Mouse (Mus musculus) macrophage (primary cell): ENCODE measurements around the gene Denr. TPM values are rescaled to one million over a fixed set of nuclear protein-coding genes. Genes with fewer than 3 reads are reported as not detected.

Experiments
- H3K27ac ChIP-seq: fragments of 350-480 bp; formaldehyde crosslinking; 2 replicates; pipeline ENCODE4 v1.9.0; 2021
- H3K36me3 ChIP-seq: fragments of 350-480 bp; formaldehyde crosslinking; 2 replicates; pipeline ENCODE4 v1.9.0; 2021; ENCODE audit errors: inconsistent target
- H3K4me3 ChIP-seq: fragments of 350-480 bp; formaldehyde crosslinking; 2 replicates; pipeline ENCODE4 v1.9.0; 2021; ENCODE audit errors: inconsistent target
- H3K79me2 ChIP-seq: fragments of 350-480 bp; formaldehyde crosslinking; 2 replicates; pipeline ENCODE4 v1.9.0; 2021; ENCODE audit errors: inconsistent target
- WGBS: methylation state at CpG from one replicate; pipeline ENCODE4 v1.1.7; 2026; ENCODE audit warnings: inconsistent platforms; ENCODE audit not compliant: missing documents; 5-methylcytosine and 5-hydroxymethylcytosine counted together
- polyA plus RNA-seq: library from polyadenylated mRNA; stranded (reverse); fragments of 250-400 nt; gene quantifications from 3 replicates; pipeline ENCODE4 v1.2.4, GENCODE M21; 2018; ENCODE audit warnings: inconsistent platforms

Denr gene
- polyA plus RNA-seq, 1 experiment from 2014 or later = 151 TPM

DNA sequence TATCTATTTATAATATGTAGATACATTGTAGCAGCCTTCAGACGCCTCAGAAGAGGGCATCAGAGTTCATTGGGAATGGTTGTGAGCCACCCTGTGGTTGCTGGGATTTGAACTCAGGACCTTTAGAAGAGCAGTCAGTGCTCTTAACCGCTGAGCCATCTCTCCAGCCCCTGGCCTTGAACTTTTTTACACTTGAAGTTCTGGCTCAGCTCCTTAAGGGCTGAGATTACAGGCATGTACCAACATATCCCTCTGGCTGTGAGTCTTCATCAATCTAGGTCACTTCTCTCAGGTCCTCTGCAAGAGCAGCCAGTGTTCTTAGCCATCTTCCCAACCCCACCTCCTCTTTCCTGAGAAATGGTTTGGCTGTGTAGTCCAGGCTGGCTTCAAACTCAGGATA lies 16.7 kb upstream of the Denr start:
- WGBS = 100% methylated on average over 2 of the region's 2 CpGs
- no peaks in the 10 kb centered on the region for H3K79me2 ChIP-seq
- no peak overlapping the region for H3K4me3 ChIP-seq
- H3K36me3 ChIP-seq = no peaks in the 10 kb centered on the region
- H3K27ac ChIP-seq = no peak overlapping the region

DNA sequence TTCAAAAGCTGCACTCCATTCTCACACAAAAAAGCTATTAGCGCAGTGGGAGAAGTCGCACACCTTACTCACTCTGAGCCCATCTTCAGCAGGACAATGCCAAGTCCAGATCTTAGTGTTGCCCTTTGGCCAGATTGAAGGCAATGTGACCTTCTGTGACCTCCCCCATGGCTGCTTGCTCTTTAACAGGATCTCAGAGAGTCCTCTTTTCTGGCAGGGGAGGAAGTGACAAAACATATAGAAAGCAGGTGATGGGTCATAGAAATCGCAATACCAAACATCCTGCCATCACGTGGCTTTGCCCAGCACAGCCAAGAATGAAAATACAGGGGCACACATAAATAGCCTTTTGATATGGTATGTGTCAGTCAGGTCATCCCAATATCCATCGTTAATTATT lies 16.0 kb upstream of the Denr start:
- 77% methylated on average over 5 of the region's 5 CpGs for WGBS
- H3K4me3 ChIP-seq = no peak overlapping the region
- H3K36me3 ChIP-seq = no peaks in the 10 kb centered on the region
- H3K79me2 ChIP-seq = no peaks in the 10 kb centered on the region
- H3K27ac ChIP-seq = no peak overlapping the region

DNA sequence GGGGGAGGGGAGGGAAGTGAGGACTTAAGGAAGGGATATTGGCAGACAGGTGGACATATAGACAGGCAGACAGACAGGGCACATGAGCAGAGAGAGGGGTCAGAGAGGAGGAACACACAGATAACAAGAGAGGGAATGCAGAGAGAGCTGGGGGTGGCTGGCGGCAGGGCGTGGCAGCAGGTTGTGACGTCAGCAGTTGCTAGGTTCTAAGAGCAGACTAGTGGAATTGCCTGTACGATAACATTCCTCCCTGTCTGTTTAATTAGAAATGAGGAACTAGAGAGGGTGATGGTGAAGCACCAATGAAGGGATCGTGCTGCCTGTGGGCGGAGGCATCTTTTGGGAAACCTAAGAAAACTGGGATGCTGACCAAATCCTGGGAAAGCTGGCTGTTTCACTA lies 15.3 kb upstream of the Denr start:
- H3K4me3 ChIP-seq = no peak overlapping the region
- no peaks in the 10 kb centered on the region for H3K79me2 ChIP-seq
- WGBS = 9% methylated on average over 4 of the region's 6 CpGs
- H3K36me3 ChIP-seq = no peaks in the 10 kb centered on the region
- H3K27ac ChIP-seq = no peak overlapping the region

DNA sequence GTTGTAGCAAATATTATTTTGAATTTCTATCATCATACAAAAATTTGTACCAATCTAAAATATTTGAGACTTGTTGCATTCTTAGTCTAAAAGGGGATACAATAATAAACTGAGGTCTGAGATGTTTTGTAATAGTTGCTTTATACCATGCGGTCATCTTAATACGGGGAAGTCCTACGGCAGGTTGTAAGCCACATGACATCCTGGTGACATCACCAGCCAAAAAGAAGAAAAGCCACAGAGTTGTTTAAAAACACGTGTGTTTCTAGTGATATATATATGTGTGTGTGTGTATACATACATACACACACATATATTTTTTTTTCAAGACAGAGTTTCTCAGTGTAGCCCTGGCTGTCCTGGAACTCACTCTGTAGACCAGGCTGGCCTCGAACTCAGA lies 13.5 kb upstream of the Denr start:
- 23% methylated on average over 5 of the region's 5 CpGs for WGBS
- no peaks in the 10 kb centered on the region for H3K36me3 ChIP-seq
- H3K4me3 ChIP-seq = no peak overlapping the region
- no peaks in the 10 kb centered on the region for H3K79me2 ChIP-seq
- H3K27ac ChIP-seq = no peak overlapping the region

DNA sequence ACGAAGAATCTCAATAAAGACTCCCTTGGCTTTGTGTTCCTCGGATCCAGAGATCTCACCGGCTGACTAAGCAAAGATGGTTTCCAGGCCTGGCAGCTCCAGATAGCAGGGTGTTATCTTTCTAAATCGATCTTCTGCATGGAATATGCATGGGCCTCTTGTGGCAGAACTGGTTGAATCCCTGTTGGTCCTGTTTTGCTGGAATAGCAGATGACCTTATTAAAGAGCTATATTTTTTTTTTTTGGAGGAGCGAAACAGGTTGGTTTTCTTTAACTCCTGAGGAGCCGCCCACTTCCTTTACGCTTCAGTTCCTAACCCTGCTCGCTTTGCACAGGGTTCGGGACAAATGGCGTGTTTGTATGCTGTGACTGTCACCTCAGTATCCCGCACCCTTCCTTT lies 10.6 kb upstream of the Denr start:
- 95% methylated on average over 11 of the region's 11 CpGs for WGBS
- Histone ChIP-seq H3K27ac (peak overlapping the region; percentile 77), H3K79me2 (no peaks in the 10 kb centered on the region), H3K36me3 (no peaks in the 10 kb centered on the region), H3K4me3 (no peak overlapping the region)

DNA sequence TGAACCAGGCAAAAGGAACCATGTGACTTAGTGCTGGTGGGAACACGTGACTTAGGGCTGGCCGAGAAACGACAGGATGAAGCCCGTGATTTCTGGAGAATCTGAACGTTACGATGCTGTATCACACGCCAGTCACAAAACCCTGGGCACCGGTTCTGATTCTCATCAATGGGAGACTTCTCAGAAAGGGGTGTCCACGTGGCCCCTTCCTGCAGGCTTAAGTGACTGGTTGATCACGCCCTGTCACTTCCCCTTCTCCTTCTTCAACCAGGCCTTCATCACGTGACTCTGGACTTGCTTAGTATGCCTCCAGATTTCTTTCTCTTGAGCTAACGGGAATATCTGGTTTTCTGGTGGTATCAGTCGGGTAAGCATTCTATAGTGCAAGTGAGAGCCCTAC lies 9.6 kb upstream of the Denr start:
- Histone ChIP-seq H3K79me2 (no peaks in the 10 kb centered on the region), H3K36me3 (no peaks in the 10 kb centered on the region), H3K4me3 (no peak overlapping the region), H3K27ac (peak overlapping the region; percentile 77)
- WGBS = 9% methylated on average over 13 of the region's 13 CpGs

DNA sequence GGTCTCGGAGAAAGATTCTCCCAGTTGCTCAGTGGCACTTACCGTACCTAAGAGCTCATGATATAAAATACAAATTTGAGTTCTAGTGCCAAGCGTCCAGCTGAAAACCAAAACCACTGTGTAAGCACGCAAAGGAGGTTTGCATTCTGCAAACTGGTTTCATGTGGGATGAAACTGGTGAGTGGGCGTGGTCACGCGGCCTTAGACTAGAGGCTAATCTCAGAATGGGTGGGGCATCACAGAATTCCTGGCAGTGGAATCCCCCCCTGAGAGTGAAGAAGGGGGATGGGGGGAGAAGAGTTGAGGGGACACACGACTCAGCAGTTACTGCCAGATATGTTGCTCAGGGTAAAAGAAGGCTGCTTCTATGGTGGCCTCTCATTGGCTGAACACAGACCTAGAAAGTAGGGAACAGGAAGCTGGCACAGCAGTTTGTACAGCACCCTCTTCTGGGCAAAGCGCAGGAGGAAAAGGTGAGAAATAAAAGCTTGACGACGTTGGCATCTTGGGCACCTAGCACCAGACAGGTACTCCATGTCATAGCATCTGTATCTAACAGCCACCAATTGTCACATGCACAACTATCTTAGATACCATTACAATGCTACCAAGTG lies 2.8 kb upstream of the Denr start:
- WGBS = 80% methylated on average over 10 of the region's 11 CpGs
- Histone ChIP-seq H3K36me3 (no peaks in the 10 kb centered on the region), H3K4me3 (no peak overlapping the region), H3K79me2 (peaks cover 19% of the 10 kb centered on the region), H3K27ac (no peak overlapping the region)

DNA sequence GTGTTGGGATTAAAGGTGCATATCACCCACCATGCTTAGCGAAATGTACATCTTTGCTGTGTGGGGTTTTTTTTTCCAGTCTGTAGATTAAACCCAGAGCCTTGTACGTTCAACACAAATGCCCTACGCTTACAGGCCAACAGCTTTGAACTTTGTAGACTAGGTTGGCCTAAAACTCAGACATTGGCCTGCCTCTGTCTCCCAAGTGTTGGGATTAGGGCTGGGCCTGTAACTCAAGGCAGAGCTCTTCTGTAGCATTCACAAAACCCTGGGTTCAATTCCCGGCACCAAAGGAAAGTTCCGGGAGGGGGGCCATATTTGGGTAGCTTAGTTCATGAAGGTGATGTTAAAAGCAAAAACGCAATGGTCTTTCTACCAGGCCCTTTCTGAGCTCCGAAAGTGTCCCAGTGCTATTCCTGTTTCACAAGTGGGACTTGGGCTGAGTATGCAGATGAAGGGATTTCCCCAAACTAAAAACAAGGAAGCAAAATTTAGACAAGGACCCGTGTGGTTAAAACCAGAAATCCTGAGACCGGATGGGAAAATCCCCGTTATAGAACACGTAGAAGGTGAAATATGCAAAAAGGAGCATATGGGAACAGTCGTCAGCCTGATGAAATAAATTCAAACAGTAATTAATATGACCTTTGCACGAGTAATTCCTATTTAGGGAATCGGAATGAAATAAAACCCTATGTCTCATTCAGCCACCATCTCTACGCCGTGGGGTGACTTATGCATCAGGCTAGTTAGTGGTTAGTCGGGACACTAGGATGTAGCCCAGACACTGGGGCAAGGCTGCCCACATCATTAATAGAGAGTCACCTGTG lies 614 bp upstream of the Denr start:
- peak overlapping the region; percentile 29 for H3K4me3 ChIP-seq
- whole genome bisulfite sequencing = 29% methylated on average over 17 of the region's 17 CpGs
- peak overlapping the region; percentile 54 for H3K27ac ChIP-seq

DNA sequence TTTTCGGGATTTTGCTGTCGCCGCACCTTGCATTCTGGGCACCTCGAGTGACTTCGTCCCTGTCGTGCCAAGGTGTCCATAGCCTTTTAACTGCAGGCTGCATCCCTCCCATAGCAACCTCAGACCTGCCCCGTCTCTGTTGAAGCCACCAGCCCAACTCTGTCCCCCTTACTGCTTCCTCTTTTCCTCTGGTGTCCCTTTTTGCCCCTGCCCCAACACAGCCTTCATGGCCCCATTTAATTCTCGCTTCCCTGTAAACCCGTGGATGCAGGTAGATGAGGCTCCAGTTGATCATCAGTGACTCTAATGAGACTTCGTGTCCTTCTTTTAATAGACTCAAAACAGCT lies 629 bp downstream of the Denr start:
- H3K79me2 ChIP-seq = peaks cover 53% of the 10 kb centered on the region
- WGBS = 1% methylated on average over 10 of the region's 10 CpGs
- peak overlapping the region; percentile 90 for H3K4me3 ChIP-seq
- 0 out of 2 replicates have a peak, but pooled peaks cover 7% of the 10 kb centered on the region for H3K36me3 ChIP-seq
- H3K27ac ChIP-seq = peak overlapping the region; percentile 65

More for the DNA sequence above, 614 bp upstream of the Denr start:
- Histone ChIP-seq H3K79me2 (peaks cover 41% of the 10 kb centered on the region), H3K36me3 (0 out of 2 replicates have a peak, but pooled peaks cover 4% of the 10 kb centered on the region)

DNA sequence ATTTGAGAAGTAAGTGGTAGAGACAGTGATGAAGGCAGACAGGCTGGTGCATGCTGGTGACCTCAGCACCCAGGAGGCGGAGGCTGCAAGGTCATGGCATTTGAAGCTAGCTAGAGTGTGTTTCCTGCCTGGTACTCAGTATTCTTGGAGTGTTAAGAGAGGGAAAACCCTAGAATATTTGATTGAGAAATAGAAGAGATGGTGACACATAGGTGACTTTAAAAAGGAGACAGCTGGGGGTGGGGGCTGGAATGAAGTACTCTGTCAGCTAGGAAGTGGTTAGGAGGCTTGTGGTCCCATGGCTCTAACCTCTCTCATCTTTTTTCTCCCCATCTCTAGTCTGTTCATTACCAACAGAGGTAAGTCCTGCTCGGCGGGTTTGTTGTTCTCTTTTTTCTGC lies 7.9 kb downstream of the Denr start:
- H3K79me2 ChIP-seq = peaks cover 57% of the 10 kb centered on the region
- H3K27ac ChIP-seq = peak overlapping the region; percentile 25; the same call in 1 of the 2 replicates
- no peak overlapping the region for H3K4me3 ChIP-seq
- peaks cover 28% of the 10 kb centered on the region for H3K36me3 ChIP-seq
- WGBS = 28% methylated on average over 3 of the region's 3 CpGs

DNA sequence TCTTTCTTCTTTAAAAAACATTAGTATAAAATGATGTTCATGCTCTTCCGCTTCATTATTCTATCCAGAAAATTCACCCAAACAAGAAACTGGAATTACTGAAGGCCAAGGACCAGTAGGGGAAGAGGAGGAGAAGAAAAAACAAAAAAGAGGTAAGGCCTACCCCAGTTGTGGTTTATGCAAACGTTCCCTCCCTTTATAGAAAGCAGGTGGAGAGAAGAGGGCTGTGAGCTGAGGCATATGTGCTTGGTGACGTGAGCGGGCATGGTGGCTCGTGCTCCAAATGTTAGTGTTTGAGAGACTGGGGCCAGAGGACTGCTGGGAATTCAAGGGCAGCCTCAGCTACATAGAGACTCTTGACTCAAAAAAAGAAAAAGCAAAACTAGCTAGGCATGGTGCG lies 15.1 kb downstream of the Denr start:
- WGBS = 88% methylated on average over 6 of the region's 6 CpGs
- no peak overlapping the region for H3K27ac ChIP-seq
- H3K36me3 ChIP-seq = peaks cover 75% of the 10 kb centered on the region
- no peak overlapping the region for H3K4me3 ChIP-seq
- H3K79me2 ChIP-seq = no peaks in the 10 kb centered on the region

DNA sequence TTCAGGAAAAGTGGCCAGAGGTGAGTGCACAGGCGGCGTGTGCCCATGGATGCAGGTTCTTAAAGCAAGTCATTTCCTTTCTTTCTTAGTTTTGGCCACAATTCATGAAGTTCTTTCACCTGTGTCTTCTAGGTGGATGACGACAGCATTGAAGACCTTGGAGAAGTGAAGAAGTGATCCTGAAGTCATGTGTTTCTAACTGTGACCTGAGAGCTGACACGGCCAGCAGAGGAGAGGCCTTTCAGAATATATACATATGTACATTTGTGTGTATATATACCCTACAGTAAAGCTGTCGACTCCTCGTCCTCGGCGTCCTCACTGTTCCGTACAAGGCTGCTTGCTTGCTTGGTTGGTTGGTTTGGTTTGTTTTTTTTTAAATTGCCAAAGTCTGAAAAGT lies 20.1 kb downstream of the Denr start, which contains the start of gene Gm43518:
Gm43518 (plus strand) TSS at position 301 of the 400 bp plus-strand sequence.
- Histone ChIP-seq H3K36me3 (peaks cover 55% of the 10 kb centered on the region), H3K4me3 (no peak within 1 kb of the TSS), H3K27ac (no peak within 1 kb of the TSS), H3K79me2 (no peaks in the 10 kb centered on the region)
- WGBS = 88% methylated on average over 9 of the region's 9 CpGs

DNA sequence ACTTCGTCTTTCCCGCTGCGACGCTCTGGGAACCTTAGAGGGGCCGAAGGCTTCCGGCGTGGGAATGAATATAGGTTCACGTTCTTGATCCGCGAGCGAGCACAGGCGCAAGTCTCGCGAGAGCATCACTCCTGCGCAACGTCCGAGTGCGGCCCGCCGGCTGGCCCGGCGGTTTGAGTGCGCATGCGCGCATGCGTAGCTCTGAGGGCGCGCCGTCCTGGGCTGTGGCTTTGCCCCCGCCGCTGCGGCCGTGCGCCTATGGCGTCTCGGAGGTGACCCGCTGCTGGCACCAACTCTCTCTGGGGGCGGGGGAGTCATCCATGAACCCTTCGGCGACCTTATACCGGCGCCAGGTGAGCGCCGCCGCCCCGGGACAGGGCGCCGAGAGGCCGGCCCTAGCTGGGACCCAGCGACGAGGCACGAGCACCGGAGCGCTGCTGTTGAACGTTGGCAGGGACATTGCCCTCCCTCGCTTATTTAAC lies 23.6 kb downstream of the Denr start, which contains the start of gene Ccdc62:
Ccdc62 (plus strand) TSS at position 172 of the 482 bp plus-strand sequence.
- Histone ChIP-seq H3K4me3 (peak within 1 kb of the TSS; percentile 52), H3K79me2 (no peaks in the 10 kb centered on the region), H3K36me3 (peaks cover 21% of the 10 kb centered on the region), H3K27ac (peak within 1 kb of the TSS; percentile 45; the same call in 1 of the 2 replicates)
- 0% methylated on average over 56 of the region's 56 CpGs for WGBS

DNA sequence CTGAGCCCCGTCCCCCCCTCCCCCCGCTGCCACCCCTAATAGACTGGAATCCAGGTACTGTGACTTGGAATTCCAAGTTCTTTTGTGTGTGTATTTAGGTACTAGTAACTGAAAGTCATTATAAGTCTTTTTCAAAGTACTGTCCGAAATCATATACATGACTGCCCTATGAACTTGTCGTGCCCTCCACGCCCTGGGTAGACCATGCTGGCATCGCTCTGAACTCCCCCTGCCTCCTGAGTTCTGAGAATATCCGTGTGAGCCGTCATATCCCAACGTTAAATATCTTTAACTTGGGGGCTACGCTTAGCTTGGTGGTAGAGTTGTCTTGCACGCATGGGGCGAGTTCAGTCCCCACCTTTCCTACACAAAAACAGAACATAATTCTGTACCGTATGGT lies 24.2 kb downstream of the Denr start:
- WGBS = 42% methylated on average over 13 of the region's 13 CpGs
- H3K79me2 ChIP-seq = no peaks in the 10 kb centered on the region
- no peak overlapping the region for H3K27ac ChIP-seq
- peaks cover 16% of the 10 kb centered on the region for H3K36me3 ChIP-seq
- H3K4me3 ChIP-seq = peak overlapping the region; percentile 52

DNA sequence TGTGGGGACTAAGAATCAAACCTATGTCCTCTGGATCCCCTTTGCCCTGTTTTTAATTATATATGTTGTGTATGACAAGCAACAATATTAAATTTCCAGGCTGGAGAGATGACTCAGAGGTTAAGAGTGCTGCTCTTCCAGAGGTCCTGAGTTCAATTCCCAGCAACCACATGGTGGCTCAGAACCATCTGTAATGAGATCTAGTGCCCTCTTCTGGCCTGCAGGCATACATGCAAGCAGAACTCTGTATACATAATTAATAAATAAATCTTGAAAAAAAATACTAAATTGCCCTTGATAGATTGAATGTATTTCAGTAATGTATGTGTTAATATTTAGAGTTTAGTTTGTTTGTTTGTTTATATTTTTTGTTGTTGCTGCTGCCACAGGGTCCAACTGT lies 26.0 kb downstream of the Denr start:
- H3K36me3 ChIP-seq = peaks cover 4% of the 10 kb centered on the region; the same call in 1 of the 2 replicates
- no peak overlapping the region for H3K27ac ChIP-seq
- H3K79me2 ChIP-seq = no peaks in the 10 kb centered on the region
- H3K4me3 ChIP-seq = no peak overlapping the region
